Mouse (Mus musculus): ENCODE results near the gene Opn4. TPM values are rescaled to one million over a fixed set of nuclear protein-coding genes. Genes with fewer than 3 reads are reported as not detected.

The Opn4 gene
- total RNA-seq, 2 experiments from 2014 or later, result 2.0 to 2.3 TPM

Other genes starting within 250 kb of the Opn4 start
- not detected for gene Fam25c, start 244.7 kb downstream of the Opn4 start, total RNA-seq (2021)
- 1 to 10 TPM; 3.4 to 3.7 TPM for gene Sncg, start 225.4 kb downstream of the Opn4 start, total RNA-seq (2021)
- gene Mmrn2, start 224.7 kb downstream of the Opn4 start, total RNA-seq (2021), result 10 to 100 TPM; 43.8 to 50.9 TPM
- 100 to 1,000 TPM in 1 of 2 experiments, 10 to 100 TPM in 1; 83.2 to 115 TPM for gene Bmpr1a, start 96.8 kb downstream of the Opn4 start, total RNA-seq (2021)
- not detected for gene 9230112D13Rik, start 77.3 kb downstream of the Opn4 start, total RNA-seq (2021)
- gene Ldb3, start 11.5 kb downstream of the Opn4 start, total RNA-seq (2021), result 100 to 1,000 TPM; 879 to 920 TPM
- gene Wapl, start 73.8 kb upstream of the Opn4 start, total RNA-seq (2021), result 10 to 100 TPM; 42.1 to 43.6 TPM
- gene Grid1, start 220.0 kb upstream of the Opn4 start, total RNA-seq (2021), result not detected

All from heart, postnatal 10 days (tissue).